In genomic region chr10:43623510-43623909, GRCm38 (mm10) we compare ENCODE assay signal across 28 mouse cellular contexts. TPM values are rescaled to one million over a fixed set of nuclear protein-coding genes. Genes with fewer than 3 reads are reported as not detected.
DNase-seq lines count a peak whose midpoint lies in the region; ATAC-seq and TF ChIP-seq lines count a peak whose summit lies in the region.
"Had no signal": no experiment of that assay in that cellular context is flagged by ENCODE, and none has a peak within 500 bp of the region (broad histone marks: within the 10 kb centered on the region; RNA-seq: fewer than 3 reads in every experiment).

No protein-coding gene starts in this region.

- no peak for ATAC-seq in liver, embryonic 12.5 days
- no peak for ATAC-seq in liver, postnatal 0 days
- ATAC-seq in neural tube, embryonic 13.5 days (ENCODE audit: low read depth), result no peak
- no peak for ATAC-seq in liver, embryonic 15.5 days (ENCODE audit: insufficient read depth)
- no peak for ATAC-seq in intestine, embryonic 16.5 days
- ATAC-seq: CD4-positive, CD25-positive, alpha-beta regulatory T cell, adult 4 months; forebrain, embryonic 14.5 days; forebrain, postnatal 0 days; hindbrain, embryonic 16.5 days had no signal

- H3K4me1 ChIP-seq in liver, embryonic 12.5 days, result peaks cover 85% of the 10 kb centered on the region
- peaks cover 29% of the 10 kb centered on the region; the same call in 1 of the 2 replicates for H3K4me1 ChIP-seq in liver, postnatal 0 days (ENCODE audit: insufficient read depth)
- peaks cover 51% of the 10 kb centered on the region for H3K4me1 ChIP-seq in neural tube, embryonic 13.5 days (replicated peaks)
- peaks cover 63% of the 10 kb centered on the region for H3K4me1 ChIP-seq in limb, embryonic 10.5 days
- peaks cover 96% of the 10 kb centered on the region for H3K4me1 ChIP-seq in liver, embryonic 15.5 days (replicated peaks)
- no peaks in the 10 kb centered on the region for H3K4me1 ChIP-seq in intestine, embryonic 16.5 days (ENCODE audit: control insufficient read depth, insufficient read depth, low read length)
- H3K4me1 ChIP-seq: heart, embryonic 12.5 days; heart, embryonic 15.5 days had no signal

- no peak overlapping the region for H3K4me2 ChIP-seq in liver, embryonic 12.5 days
- H3K4me2 ChIP-seq in liver, postnatal 0 days (ENCODE audit: low read depth, low read length), result no peak overlapping the region
- H3K4me2 ChIP-seq in neural tube, embryonic 13.5 days, result no peak overlapping the region
- no peak overlapping the region for H3K4me2 ChIP-seq in liver, embryonic 15.5 days
- no peak overlapping the region for H3K4me2 ChIP-seq in intestine, embryonic 16.5 days (ENCODE audit: low read depth, low read length)
- H3K4me2 ChIP-seq: embryonic facial prominence, embryonic 12.5 days; embryonic facial prominence, embryonic 15.5 days; heart, embryonic 12.5 days; heart, embryonic 15.5 days; hindbrain, embryonic 13.5 days had no signal

- 78% methylated on average over 8 of the region's 8 CpGs for WGBS in liver, embryonic 12.5 days (ENCODE audit: insufficient replicate concordance)
- 72% methylated on average over 8 of the region's 8 CpGs for WGBS in liver, postnatal 0 days (ENCODE audit: insufficient replicate concordance)
- 89% methylated on average over 8 of the region's 8 CpGs for WGBS in neural tube, embryonic 13.5 days
- 93% methylated on average over 8 of the region's 8 CpGs for WGBS in limb, embryonic 10.5 days
- 73% methylated on average over 8 of the region's 8 CpGs for WGBS in liver, embryonic 15.5 days (ENCODE audit: insufficient replicate concordance)
- WGBS in intestine, embryonic 16.5 days, result 90% methylated on average over 8 of the region's 8 CpGs

- H3K36me3 ChIP-seq in liver, embryonic 12.5 days, result peaks cover 14% of the 10 kb centered on the region
- no peaks in the 10 kb centered on the region for H3K36me3 ChIP-seq in liver, postnatal 0 days (replicated peaks; ENCODE audit: insufficient read depth, low read length)
- no peaks in the 10 kb centered on the region for H3K36me3 ChIP-seq in neural tube, embryonic 13.5 days
- H3K36me3 ChIP-seq in limb, embryonic 10.5 days, result peaks cover 6% of the 10 kb centered on the region
- peaks cover 20% of the 10 kb centered on the region for H3K36me3 ChIP-seq in liver, embryonic 15.5 days (replicated peaks)
- no peaks in the 10 kb centered on the region for H3K36me3 ChIP-seq in intestine, embryonic 16.5 days (ENCODE audit: control insufficient read depth, insufficient read depth, low read length)
- H3K36me3 ChIP-seq: embryonic facial prominence, embryonic 12.5 days; embryonic facial prominence, embryonic 15.5 days; heart, embryonic 12.5 days; heart, embryonic 15.5 days; hindbrain, embryonic 10.5 days; hindbrain, embryonic 13.5 days had no signal

- H3K27me3 ChIP-seq in liver, embryonic 12.5 days (replicated peaks), result 0 out of 2 replicates have a peak, but pooled peaks cover under 1% of the 10 kb centered on the region
- no peaks in the 10 kb centered on the region for H3K27me3 ChIP-seq in liver, postnatal 0 days (ENCODE audit: insufficient read depth, low read length)
- H3K27me3 ChIP-seq in neural tube, embryonic 13.5 days, result no peaks in the 10 kb centered on the region
- H3K27me3 ChIP-seq in limb, embryonic 10.5 days (ENCODE audit: low read depth, poor library complexity, severe bottlenecking), result no peaks in the 10 kb centered on the region
- H3K27me3 ChIP-seq in liver, embryonic 15.5 days, result no peaks in the 10 kb centered on the region
- H3K27me3 ChIP-seq in intestine, embryonic 16.5 days (replicated peaks; ENCODE audit: control insufficient read depth, insufficient read depth, low read length), result no peaks in the 10 kb centered on the region
- H3K27me3 ChIP-seq: embryonic facial prominence, embryonic 12.5 days; embryonic facial prominence, embryonic 15.5 days; heart, embryonic 12.5 days; heart, embryonic 15.5 days; hindbrain, embryonic 13.5 days had no signal

- no peak for DNase-seq in liver, postnatal 0 days
- no peak for DNase-seq in neural tube, embryonic 10.5 days (ENCODE audit: extremely low spot score, low spot score)
- no peak for DNase-seq in limb, embryonic 10.5 days (ENCODE audit: low spot score)
- no peak for DNase-seq in ovary, postnatal 10 days (ENCODE audit: low spot score)
- DNase-seq: adrenal gland, adult 2 months; adrenal gland, postnatal 14 days; cerebellum, adult 11 months; cerebellum, adult 2 months; cerebellum, adult 9-11 months; cerebellum, postnatal 25 days; forebrain, postnatal 0 days; gastrocnemius, postnatal 25 days; heart, adult 2 months; heart, postnatal 10 days; heart, postnatal 36 days had no signal

- peak overlapping the region; percentile 93 for H3K27ac ChIP-seq in liver, embryonic 12.5 days
- H3K27ac ChIP-seq in liver, postnatal 0 days (ENCODE audit: low read depth), result no peak overlapping the region
- H3K27ac ChIP-seq in neural tube, embryonic 13.5 days (replicated peaks), result peak overlapping the region; percentile 76; the same call in 1 of the 2 replicates
- peak overlapping the region; percentile 81 for H3K27ac ChIP-seq in limb, embryonic 10.5 days
- H3K27ac ChIP-seq in liver, embryonic 15.5 days (replicated peaks), result peak overlapping the region; percentile 90
- no peak overlapping the region for H3K27ac ChIP-seq in intestine, embryonic 16.5 days (ENCODE audit: low read length)
- H3K27ac ChIP-seq: embryonic facial prominence, embryonic 12.5 days; embryonic facial prominence, embryonic 15.5 days; heart, adult 2 months; heart, embryonic 15.5 days; hindbrain, embryonic 10.5 days; hindbrain, embryonic 13.5 days had no signal

- no peak for TF ChIP-seq CTCF in liver, postnatal 0 days (IDR thresholded peaks at IDR 0.05; ENCODE audit: low read depth)

- H3K4me3 ChIP-seq in liver, embryonic 12.5 days, result no peak overlapping the region
- no peak overlapping the region for H3K4me3 ChIP-seq in liver, postnatal 0 days (ENCODE audit: low read depth, low read length)
- H3K4me3 ChIP-seq in neural tube, embryonic 13.5 days, result no peak overlapping the region
- no peak overlapping the region for H3K4me3 ChIP-seq in limb, embryonic 10.5 days
- no peak overlapping the region for H3K4me3 ChIP-seq in liver, embryonic 15.5 days (replicated peaks)
- H3K4me3 ChIP-seq in intestine, embryonic 16.5 days (ENCODE audit: low read length), result no peak overlapping the region
- H3K4me3 ChIP-seq: embryonic facial prominence, embryonic 12.5 days; embryonic facial prominence, embryonic 15.5 days; heart, adult 2 months; heart, embryonic 12.5 days; heart, embryonic 15.5 days; hindbrain, embryonic 10.5 days; hindbrain, embryonic 13.5 days had no signal

- TF ChIP-seq EP300 in liver, postnatal 0 days (IDR thresholded peaks at IDR 0.05; ENCODE audit: low read depth), result no peak

- peaks cover 9% of the 10 kb centered on the region for H3K9me3 ChIP-seq in liver, embryonic 12.5 days (replicated peaks)
- peaks cover 5% of the 10 kb centered on the region; the same call in 1 of the 2 replicates for H3K9me3 ChIP-seq in liver, postnatal 0 days (ENCODE audit: low read length)
- H3K9me3 ChIP-seq in neural tube, embryonic 13.5 days, result no peaks in the 10 kb centered on the region
- 0 out of 2 replicates have a peak, but pooled peaks cover 6% of the 10 kb centered on the region for H3K9me3 ChIP-seq in limb, embryonic 10.5 days (replicated peaks)
- H3K9me3 ChIP-seq in liver, embryonic 15.5 days (replicated peaks), result no peaks in the 10 kb centered on the region; the same call in 1 of the 2 replicates
- no peaks in the 10 kb centered on the region for H3K9me3 ChIP-seq in intestine, embryonic 16.5 days (ENCODE audit: control insufficient read depth, low read length)
- H3K9me3 ChIP-seq: embryonic facial prominence, embryonic 12.5 days; embryonic facial prominence, embryonic 15.5 days; heart, embryonic 15.5 days; hindbrain, embryonic 10.5 days; hindbrain, embryonic 13.5 days had no signal

- H3K9ac ChIP-seq in liver, embryonic 12.5 days, result no peak overlapping the region
- H3K9ac ChIP-seq in liver, postnatal 0 days (replicated peaks), result no peak overlapping the region
- no peak overlapping the region for H3K9ac ChIP-seq in neural tube, embryonic 13.5 days
- H3K9ac ChIP-seq in liver, embryonic 15.5 days, result no peak overlapping the region
- H3K9ac ChIP-seq in intestine, embryonic 16.5 days (ENCODE audit: low read depth, low read length), result no peak overlapping the region
- H3K9ac ChIP-seq: embryonic facial prominence, embryonic 12.5 days; embryonic facial prominence, embryonic 15.5 days; forebrain, postnatal 0 days; heart, embryonic 12.5 days; heart, embryonic 15.5 days; hindbrain, embryonic 13.5 days had no signal

RNA-seq across cellular contexts. Expression of gene Cd24a, which starts 45.4 kb away (rescaled TPM):
- 819 and 854 TPM in 2 replicates for polyA plus RNA-seq in liver, embryonic 12.5 days (2016; fragmentation: Nextera tagmentation; extraction: Ambion mirVana)
- polyA plus RNA-seq in liver, postnatal 0 days (2015; fragmentation: Nextera tagmentation; extraction: Ambion mirVana), result 449 and 461 TPM in 2 replicates
- 1,087 and 1,092 TPM in 2 replicates for polyA plus RNA-seq in neural tube, embryonic 13.5 days (2015; fragmentation: Nextera tagmentation; extraction: Ambion mirVana)
- 568 and 623 TPM in 2 replicates for polyA plus RNA-seq in limb, embryonic 10.5 days (2016; fragmentation: Nextera tagmentation; extraction: Ambion mirVana)
- 938 and 960 TPM in 2 replicates for polyA plus RNA-seq in liver, embryonic 15.5 days (2015; fragmentation: Nextera tagmentation; extraction: Ambion mirVana)
- polyA plus RNA-seq in intestine, embryonic 16.5 days (2015; fragmentation: Nextera tagmentation; extraction: Ambion mirVana), result 138 and 165 TPM in 2 replicates

Comparison
In these comparisons a context has a peak if more than half of its experiments do, and no peak if none do; other contexts are left out.
1. H3K27ac ChIP-seq: peak in liver, embryonic 12.5 days (single experiment), neural tube, embryonic 13.5 days (single experiment), limb, embryonic 10.5 days (single experiment) and liver, embryonic 15.5 days (single experiment); none in liver, postnatal 0 days (single experiment) and intestine, embryonic 16.5 days (single experiment).